Mouse (Mus musculus) small intestine, adult 2 months (tissue): ENCODE data around the gene Atg5. TPM values are rescaled to one million over a fixed set of nuclear protein-coding genes. Genes with fewer than 3 reads are reported as not detected.

ENCODE experiments used
- H3K27ac ChIP-seq: fragments of 200-500 bp; 2 replicates; pipeline ENCODE4 v1.5.1; 2012; ENCODE audit warnings: low read depth, low read length, control low read depth, inconsistent platforms; ENCODE audit not compliant: insufficient read depth
- H3K27me3 ChIP-seq: fragments of 200-500 bp; 2 replicates; pipeline ENCODE4 v1.6.1; 2012; ENCODE audit warnings: mild to moderate bottlenecking, moderate library complexity, low read length, inconsistent platforms; ENCODE audit not compliant: control insufficient read depth, insufficient read depth
- H3K36me3 ChIP-seq: fragments of 200-500 bp; 2 replicates; pipeline ENCODE4 v1.6.1; 2012; ENCODE audit warnings: mild to moderate bottlenecking, low read length, control low read depth, inconsistent platforms; ENCODE audit not compliant: control insufficient read depth, insufficient read depth
- H3K4me1 ChIP-seq: fragments of 200-500 bp; 2 replicates; pipeline ENCODE4 v1.6.1; 2012; ENCODE audit warnings: low read length, inconsistent platforms, mixed read lengths; ENCODE audit not compliant: control insufficient read depth, insufficient read depth, insufficient read length
- H3K4me3 ChIP-seq: fragments of 200-500 bp; 2 replicates; pipeline ENCODE4 v1.5.1; 2012; ENCODE audit warnings: low read depth, mild to moderate bottlenecking, control low read depth, inconsistent platforms, low read length, moderate library complexity
- CTCF ChIP-seq: fragments of 200-500 bp; IDR thresholded peaks from 2 replicates; pipeline ENCODE4 v1.5.1; 2012; ENCODE audit warnings: low read depth, mild to moderate bottlenecking, control low read depth, inconsistent platforms, low read length, moderate library complexity, mixed read lengths; ENCODE audit not compliant: insufficient replicate concordance, insufficient read length; ENCODE audit errors: extremely low read depth
- POLR2A ChIP-seq: fragments of 200-500 bp; IDR thresholded peaks from 2 replicates; pipeline ENCODE4 v1.6.1; 2012; ENCODE audit warnings: low read depth, mild to moderate bottlenecking, control low read depth, inconsistent platforms, low read length, moderate library complexity
- WGBS: fragments of 180-500 bp; shearing (Covaris S2); methylation state at CpG from one replicate; pipeline ENCODE4 v1.1.7; 2018; 5-methylcytosine and 5-hydroxymethylcytosine counted together
- polyA plus RNA-seq: library from polyadenylated mRNA; depleted of rRNA; stranded (reverse); fragments of >200 nt; gene quantifications from 2 replicates; pipeline ENCODE4 v1.2.3, GENCODE M21; 2012

Gene Atg5
- polyA plus RNA-seq, 1 experiment, result 6.4 TPM

DNA sequence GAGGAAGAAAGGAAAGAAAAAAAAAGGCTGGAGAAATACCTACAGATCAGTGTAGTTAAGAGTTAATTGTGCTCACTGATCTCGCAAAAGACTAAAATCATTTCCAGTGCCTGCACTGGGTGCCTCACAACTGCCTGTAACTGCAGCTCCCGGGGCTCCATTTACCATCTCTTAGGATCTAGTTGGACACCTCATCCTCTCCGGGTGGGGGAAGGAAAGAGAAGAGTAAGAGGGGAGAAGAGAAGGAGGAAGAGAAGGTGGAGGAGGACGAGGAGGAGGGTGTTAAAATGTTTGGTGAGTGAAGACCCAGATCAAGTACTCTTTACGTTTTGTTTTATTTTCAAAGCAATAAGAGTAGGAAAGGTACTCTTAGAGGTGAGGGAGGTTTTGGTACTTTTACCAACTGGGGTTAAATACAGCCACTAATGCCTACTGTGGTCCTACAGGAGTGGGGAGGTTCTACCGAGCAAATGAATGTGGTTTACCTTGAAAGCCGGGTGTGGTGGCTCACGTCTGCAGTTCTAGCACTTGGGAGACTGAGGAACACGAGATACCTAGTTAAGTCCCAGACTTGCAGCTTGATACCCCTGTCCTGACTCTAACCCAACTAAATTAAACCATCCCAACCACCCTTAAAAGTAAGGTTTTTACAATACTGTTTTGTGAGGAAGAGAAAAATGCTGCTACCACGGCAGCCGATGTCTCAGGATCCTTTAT, 574 bp upstream of the Atg5 start:
- Histone ChIP-seq H3K4me3 (peak overlapping the region; percentile 94), H3K27me3 (no peaks in the 10 kb centered on the region), H3K4me1 (peaks cover 8% of the 10 kb centered on the region), H3K36me3 (no peaks in the 10 kb centered on the region), H3K27ac (peak overlapping the region; percentile 33)
- no peak for TF ChIP-seq POLR2A
- WGBS, result 1% methylated on average over 11 of the region's 11 CpGs

- H3K27me3 ChIP-seq, result no peaks in the 10 kb centered on the region
- TF ChIP-seq POLR2A (no peak), CTCF (no peak)
- no peaks in the 10 kb centered on the region for H3K36me3 ChIP-seq
- 36% methylated on average over 2 of the region's 2 CpGs for WGBS
- H3K27ac ChIP-seq, result no peak overlapping the region
- no peak overlapping the region for H3K4me3 ChIP-seq
- H3K4me1 ChIP-seq, result peaks cover 8% of the 10 kb centered on the region
Observed at GRCm38 (mm10) chr10:44269211-44269610, 1.1 kb downstream of the Atg5 start.

GRCm38 (mm10) chr10:44282323-44282722, 14.2 kb downstream of the Atg5 start:
- Histone ChIP-seq H3K27ac (no peak overlapping the region), H3K27me3 (no peaks in the 10 kb centered on the region), H3K4me3 (no peak overlapping the region), H3K36me3 (peaks cover 8% of the 10 kb centered on the region), H3K4me1 (no peaks in the 10 kb centered on the region)
- TF ChIP-seq CTCF, result no peak
- TF ChIP-seq POLR2A, result no peak
- WGBS, result 76% methylated on average over 1 of the region's 1 CpGs

DNA sequence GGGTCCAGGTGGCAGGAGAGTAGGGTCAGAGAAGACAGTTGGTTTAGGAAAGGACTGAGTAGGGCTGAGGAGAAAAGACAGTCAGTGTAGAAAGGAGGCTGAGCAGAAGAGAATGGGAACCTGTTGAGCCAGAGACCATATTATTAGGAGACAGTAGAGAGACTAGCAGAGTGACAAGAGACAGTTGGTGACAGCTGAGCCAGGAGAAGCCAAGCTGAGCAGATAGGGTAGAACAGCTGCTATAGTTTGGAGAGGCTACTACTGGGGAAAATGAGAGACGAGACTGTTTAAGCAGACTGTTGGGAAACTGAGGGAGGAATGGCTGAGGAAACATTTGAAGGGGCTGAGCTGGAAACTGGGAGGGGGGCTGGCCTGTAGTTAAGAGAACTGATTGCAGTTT, 16.9 kb downstream of the Atg5 start:
- no peaks in the 10 kb centered on the region for H3K4me1 ChIP-seq
- H3K27ac ChIP-seq, result no peak overlapping the region
- TF ChIP-seq POLR2A, result no peak
- TF ChIP-seq CTCF, result no peak
- no peak overlapping the region for H3K4me3 ChIP-seq
- peaks cover 18% of the 10 kb centered on the region for H3K36me3 ChIP-seq
- 62% methylated on average over 1 of the region's 1 CpGs for WGBS
- no peaks in the 10 kb centered on the region for H3K27me3 ChIP-seq

DNA sequence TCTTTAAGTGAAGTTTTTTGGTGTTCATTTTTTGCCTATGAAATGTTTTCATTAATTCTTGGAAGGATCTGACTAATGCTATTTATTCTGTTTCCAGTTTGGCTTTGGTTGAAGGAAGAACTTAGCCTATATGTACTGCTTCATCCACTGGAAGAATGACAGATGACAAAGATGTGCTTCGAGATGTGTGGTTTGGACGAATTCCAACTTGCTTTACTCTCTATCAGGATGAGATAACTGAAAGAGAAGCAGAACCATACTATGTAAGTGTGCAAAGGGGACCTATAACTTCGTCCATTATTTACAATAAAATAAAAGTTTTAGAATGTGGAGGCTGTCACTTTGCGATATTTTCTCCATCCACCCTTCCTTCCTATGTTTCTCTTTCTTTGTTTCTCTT, 17.8 kb downstream of the Atg5 start:
- no peaks in the 10 kb centered on the region for H3K4me1 ChIP-seq
- no peaks in the 10 kb centered on the region for H3K27me3 ChIP-seq
- no peak overlapping the region for H3K27ac ChIP-seq
- H3K4me3 ChIP-seq, result no peak overlapping the region
- 64% methylated on average over 4 of the region's 4 CpGs for WGBS
- TF ChIP-seq POLR2A (no peak), CTCF (no peak)
- peaks cover 21% of the 10 kb centered on the region for H3K36me3 ChIP-seq

- 91% methylated on average over 2 of the region's 2 CpGs for WGBS
- TF ChIP-seq CTCF (no peak), POLR2A (no peak)
Observed at GRCm38 (mm10) chr10:44290876-44291275, 22.7 kb downstream of the Atg5 start.

DNA sequence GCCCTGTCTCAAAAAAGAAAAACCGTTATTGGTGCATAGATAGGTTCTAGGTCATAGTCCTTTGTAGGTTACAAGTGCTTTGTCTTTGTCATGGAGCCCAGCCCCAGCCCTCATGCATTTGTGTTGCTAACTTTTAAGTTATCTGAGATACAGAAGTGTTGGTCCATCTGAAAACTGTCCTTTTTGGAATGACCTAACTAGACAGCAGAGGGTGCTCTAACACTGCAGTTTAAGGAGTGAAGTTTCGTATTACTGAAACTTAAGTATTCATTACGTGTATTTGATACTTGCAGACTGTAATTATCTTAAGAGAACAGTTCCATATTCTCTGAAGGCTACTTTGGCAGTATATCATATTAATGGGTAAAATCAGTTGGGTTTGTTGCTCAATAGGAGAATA, 24.0 kb downstream of the Atg5 start:
- Histone ChIP-seq H3K27me3 (no peaks in the 10 kb centered on the region), H3K36me3 (peaks cover 18% of the 10 kb centered on the region), H3K4me3 (no peak overlapping the region), H3K27ac (no peak overlapping the region), H3K4me1 (0 out of 2 replicates have a peak, but pooled peaks cover 2% of the 10 kb centered on the region)
- TF ChIP-seq POLR2A, result no peak
- no peak for TF ChIP-seq CTCF
- WGBS, result 36% methylated on average over 3 of the region's 3 CpGs

More at GRCm38 (mm10) chr10:44290876-44291275, 22.7 kb downstream of the Atg5 start:
- peaks cover 26% of the 10 kb centered on the region for H3K36me3 ChIP-seq
- H3K4me1 ChIP-seq, result 0 out of 2 replicates have a peak, but pooled peaks cover 2% of the 10 kb centered on the region
- H3K27ac ChIP-seq, result no peak overlapping the region
- H3K4me3 ChIP-seq, result no peak overlapping the region
- H3K27me3 ChIP-seq, result no peaks in the 10 kb centered on the region

GRCm38 (mm10) chr10:44299165-44299564, 31.0 kb downstream of the Atg5 start:
- no peak for TF ChIP-seq POLR2A
- TF ChIP-seq CTCF, result no peak
- Histone ChIP-seq H3K36me3 (peaks cover 11% of the 10 kb centered on the region), H3K27me3 (no peaks in the 10 kb centered on the region), H3K4me1 (peaks cover 4% of the 10 kb centered on the region; the same call in 1 of the 2 replicates), H3K4me3 (no peak overlapping the region), H3K27ac (no peak overlapping the region)
- 81% methylated on average over 9 of the region's 9 CpGs for WGBS
